Mouse (Mus musculus) kidney, postnatal 36 days (tissue): ENCODE data around the gene Anks3.
A peak's percentile ranks its signal among the peaks of the same experiment; 100 is the strongest.

ENCODE experiments used
- DNase-seq, 2 experiments: peaks; one replicate each; pipeline ENCODE4 v3.0.0; 2021 to 2022; ENCODE audit warnings: mixed read lengths in 2 of 2

The Anks3 gene

GRCm38 (mm10) chr16:4965392-4966129, 1.6 kb upstream of the Anks3 start:
- DNase-seq: no peak

GRCm38 (mm10) chr16:4964731-4965391, 856 bp upstream of the Anks3 start:
- no peak for DNase-seq

DNA sequence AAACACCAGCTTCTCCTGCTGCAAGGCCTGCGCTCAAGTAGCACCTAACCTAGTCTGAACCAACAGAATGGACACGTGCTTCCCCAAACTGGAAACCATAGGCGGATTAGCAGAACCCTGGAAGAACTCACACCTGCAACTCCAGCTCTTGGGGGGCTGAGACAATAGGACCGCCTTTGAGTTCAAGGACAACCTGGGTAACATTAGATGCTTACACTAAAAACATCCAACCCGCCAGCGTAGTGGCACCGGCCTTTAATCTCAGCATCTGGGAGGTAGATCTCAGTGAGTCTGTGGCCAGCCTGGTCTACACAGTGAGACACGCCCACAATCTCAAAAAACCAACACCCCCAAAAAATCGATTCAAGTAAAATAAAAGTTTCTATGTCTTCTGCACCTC, 659 bp downstream of the Anks3 start:
- no peak for DNase-seq

DNA sequence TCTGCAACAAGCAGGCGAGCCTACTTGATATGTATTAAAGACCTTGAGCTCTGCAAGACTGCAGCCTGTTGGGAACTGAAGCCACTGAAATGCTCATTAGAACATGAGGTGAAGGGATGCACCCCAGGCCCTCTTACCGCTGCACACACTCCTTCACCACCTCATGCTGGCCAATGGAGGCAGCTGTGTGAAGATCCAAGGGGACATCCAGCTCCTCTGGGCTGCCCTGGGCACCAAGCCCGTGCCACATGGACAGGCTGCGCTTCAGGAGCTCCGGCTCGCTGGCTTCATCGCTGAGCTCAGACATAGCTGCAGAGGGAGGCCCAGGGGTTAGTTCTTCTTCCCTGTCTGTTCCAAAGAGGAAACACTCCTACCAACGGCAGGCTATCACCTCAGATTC, 3.7 kb downstream of the Anks3 start:
- DNase-seq: no peak

GRCm38 (mm10) chr16:4957446-4957845, 6.6 kb downstream of the Anks3 start:
- DNase-seq: no peak

GRCm38 (mm10) chr16:4956609-4957008, 7.4 kb downstream of the Anks3 start:
- DNase-seq: no peak

DNA sequence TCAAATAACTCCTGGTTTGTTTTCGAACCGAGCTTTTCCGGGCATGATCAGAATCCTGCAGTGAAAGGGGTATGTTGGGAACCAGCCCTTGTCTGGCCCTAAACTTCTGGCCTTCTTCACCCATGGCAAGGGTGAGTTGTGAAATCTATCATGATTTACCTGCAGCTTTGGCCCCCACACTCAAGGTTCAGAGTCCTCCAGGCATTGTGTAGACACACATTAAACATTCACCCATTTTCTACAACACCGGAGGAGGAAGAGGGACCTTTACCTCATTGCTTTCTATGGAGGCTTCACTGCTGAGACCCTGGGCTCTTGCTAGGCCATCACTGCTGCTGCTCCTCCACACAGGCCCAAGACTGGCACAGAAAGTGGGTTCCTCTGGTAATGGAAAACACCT, 16.6 kb downstream of the Anks3 start:
- no peak for DNase-seq

DNA sequence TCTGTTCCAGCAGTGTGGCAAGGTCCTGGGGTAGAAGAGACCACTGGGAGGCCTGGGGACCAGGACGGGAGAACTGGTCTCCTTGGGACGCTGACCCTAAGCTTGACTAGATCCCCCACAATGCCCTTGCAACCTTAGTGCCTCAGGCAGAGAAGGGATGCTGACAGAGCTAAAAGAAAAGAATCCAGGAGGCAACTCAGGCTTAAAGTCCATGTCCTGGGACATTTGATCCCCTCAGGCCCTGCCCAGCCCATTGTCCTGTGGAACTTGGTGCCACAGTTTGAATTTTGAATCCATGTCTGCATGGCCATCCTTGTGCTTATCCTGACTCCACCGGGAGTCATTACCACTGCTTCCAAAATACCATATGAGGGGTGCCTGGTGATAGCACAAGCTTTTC, 17.9 kb downstream of the Anks3 start:
- peak; percentile 59 to 69 for DNase-seq

- DNase-seq: no peak
These were observed 18.6 kb downstream of the Anks3 start for GRCm38 (mm10) chr16:4945415-4945814.

DNA sequence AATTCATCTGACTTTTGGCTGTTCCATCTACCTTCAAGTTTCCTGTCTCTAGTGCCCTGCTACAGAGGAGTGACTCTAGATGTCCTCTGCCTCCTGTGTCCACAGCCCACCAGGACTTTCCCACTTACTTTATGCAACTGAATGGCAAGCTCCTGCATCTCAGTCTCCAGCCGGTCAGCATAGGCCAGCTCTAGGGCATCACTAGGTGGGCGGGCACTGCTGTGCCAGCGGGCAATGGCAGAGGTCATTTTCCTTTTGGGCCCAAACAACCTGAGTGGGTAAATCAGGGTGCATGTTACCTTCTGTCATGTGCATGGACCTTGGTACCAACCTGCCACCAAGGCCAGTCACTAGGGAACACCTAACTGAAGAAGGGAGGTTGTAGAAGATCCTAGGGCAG, 20.6 kb downstream of the Anks3 start:
- no peak for DNase-seq

GRCm38 (mm10) chr16:4942868-4943267, 21.1 kb downstream of the Anks3 start:
- DNase-seq: no peak

- DNase-seq: no peak
These were observed 23.0 kb downstream of the Anks3 start for GRCm38 (mm10) chr16:4941016-4941415.

- no peak for DNase-seq
These were observed 23.6 kb downstream of the Anks3 start for GRCm38 (mm10) chr16:4940311-4940850.

DNA sequence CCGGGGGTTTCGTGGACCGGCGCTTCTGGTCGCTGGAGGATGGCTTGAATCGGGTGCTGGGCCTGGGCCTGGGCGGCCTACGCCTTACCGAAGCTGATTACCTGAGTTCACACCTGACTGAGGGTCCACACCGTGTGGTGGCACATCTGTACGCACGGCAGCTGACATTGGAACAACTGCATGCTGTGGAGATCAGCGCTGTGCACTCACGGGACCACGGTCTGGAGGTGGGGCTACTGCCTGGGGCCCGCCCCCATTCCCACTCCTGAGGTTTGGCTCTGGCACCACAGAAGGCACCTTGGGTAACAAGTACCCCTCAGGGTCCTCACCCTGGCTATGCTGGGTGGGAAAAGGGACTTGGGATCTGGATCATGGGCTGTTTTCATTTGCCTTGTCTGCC, 24.6 kb downstream of the Anks3 start:
- peak; percentile 59 to 77 for DNase-seq

DNA sequence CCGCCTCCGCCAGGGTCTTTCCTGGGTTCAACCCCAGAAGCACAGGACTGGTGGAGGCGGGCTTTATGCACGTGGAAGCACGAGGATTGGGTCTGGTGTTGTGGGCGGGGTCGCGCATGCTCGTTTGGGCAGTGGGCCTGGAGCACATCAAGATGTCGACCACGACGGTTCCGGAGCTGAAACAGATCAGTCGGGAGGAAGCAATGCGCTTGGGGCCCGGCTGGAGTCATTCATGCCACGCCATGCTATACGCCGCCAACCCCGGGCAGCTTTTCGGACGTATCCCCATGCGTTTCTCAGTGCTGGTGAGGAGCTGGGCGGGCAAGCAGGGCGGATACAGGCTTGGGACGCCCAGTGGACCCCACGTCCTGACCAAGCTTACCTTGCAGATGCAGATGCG, 25.0 kb downstream of the Anks3 start:
- peak; percentile 98 to 99 for DNase-seq

GRCm38 (mm10) chr16:4938461-4938860, 25.5 kb downstream of the Anks3 start, which contains the start of gene Nudt16l1:
Gene Nudt16l1, plus strand, starts transcription at chr16:4938761.
- no peak for DNase-seq

- DNase-seq: peak; percentile 54 to 58
These were observed 26.4 kb downstream of the Anks3 start for GRCm38 (mm10) chr16:4937351-4938190.

- DNase-seq: no peak
These were observed 27.9 kb downstream of the Anks3 start for GRCm38 (mm10) chr16:4935931-4936703.

DNA sequence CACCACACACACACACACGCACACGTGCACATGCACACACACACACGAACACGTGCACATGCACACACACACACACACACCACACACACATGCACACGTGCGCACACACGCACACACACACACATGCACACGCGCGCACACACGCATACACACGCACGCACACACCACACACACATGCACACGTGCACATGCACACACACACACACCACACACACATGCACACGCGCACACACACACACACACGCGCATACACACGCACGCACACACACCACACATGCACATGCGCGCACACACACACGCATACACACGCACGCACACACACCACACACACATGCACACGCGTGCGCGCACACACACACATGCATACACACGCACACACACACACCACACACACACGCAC, 28.6 kb downstream of the Anks3 start:
- DNase-seq: no peak

DNA sequence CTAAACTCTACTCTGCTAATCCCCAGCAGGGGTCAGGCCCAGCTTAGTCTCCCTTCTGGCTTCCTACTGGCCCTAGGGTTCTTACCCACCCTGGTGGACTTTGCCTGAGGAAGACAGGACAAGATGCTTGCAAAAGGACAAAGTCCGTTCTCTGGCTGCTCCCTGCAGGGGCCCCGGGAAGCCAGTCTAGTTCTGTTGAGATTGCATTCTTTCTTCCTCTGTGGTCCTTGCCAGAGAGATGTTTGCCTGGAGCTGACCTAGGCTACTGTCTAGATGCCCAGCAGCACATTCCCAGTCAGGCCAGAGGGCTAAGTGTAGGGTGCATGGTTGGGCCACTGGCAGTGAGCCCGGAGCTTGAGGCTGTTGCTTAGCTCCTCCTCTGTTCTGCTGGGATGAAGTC, 31.6 kb downstream of the Anks3 start:
- DNase-seq: peak; percentile 90 to 92

- DNase-seq: no peak
These were observed 35.5 kb downstream of the Anks3 start for GRCm38 (mm10) chr16:4928474-4928873.

GRCm38 (mm10) chr16:4927967-4928366, 36.0 kb downstream of the Anks3 start:
- no peak for DNase-seq
